Mouse (Mus musculus): ENCODE results near the gene Cyp2f2.

Gene Cyp2f2

GRCm38 (mm10) chr7:27119676-27120075 is at the start of gene Cyp2f2:
TSS of gene Cyp2f2 (plus strand) at chr7:27119909.
- in situ Hi-C loops (cut with MboI; ENCODE audit: unreplicated experiment in 2 of 2): no loop called here

GRCm38 (mm10) chr7:27078641-27079040 is 41.1 kb upstream of the Cyp2f2 start:
- in situ Hi-C loops (cut with MboI; ENCODE audit: unreplicated experiment in 2 of 2): no loop called here

- in situ Hi-C loops (cut with MboI; ENCODE audit: unreplicated experiment in 2 of 2): no loop called here
These were observed 38.1 kb upstream of the Cyp2f2 start for GRCm38 (mm10) chr7:27081625-27082024.

GRCm38 (mm10) chr7:27091039-27091438 is 28.7 kb upstream of the Cyp2f2 start:
- in situ Hi-C loops (cut with MboI; ENCODE audit: unreplicated experiment in 2 of 2): no loop called here

- in situ Hi-C loops (cut with MboI; ENCODE audit: unreplicated experiment in 2 of 2): no loop called here
These were observed 27.5 kb upstream of the Cyp2f2 start for GRCm38 (mm10) chr7:27092038-27092703.

- in situ Hi-C loops (cut with MboI; ENCODE audit: unreplicated experiment in 2 of 2): no loop called here
These were observed 26.8 kb upstream of the Cyp2f2 start for GRCm38 (mm10) chr7:27092882-27093281.

GRCm38 (mm10) chr7:27104882-27105281 is 14.8 kb upstream of the Cyp2f2 start:
- in situ Hi-C loops (cut with MboI; ENCODE audit: unreplicated experiment in 2 of 2): no loop called here

- in situ Hi-C loops (cut with MboI; ENCODE audit: unreplicated experiment in 2 of 2): no loop called here
These were observed 9.4 kb upstream of the Cyp2f2 start for GRCm38 (mm10) chr7:27110327-27110726.

- in situ Hi-C loops (cut with MboI; ENCODE audit: unreplicated experiment in 2 of 2): no loop called here
These were observed 8.7 kb upstream of the Cyp2f2 start for GRCm38 (mm10) chr7:27111038-27111437.

- in situ Hi-C loops (cut with MboI; ENCODE audit: unreplicated experiment in 2 of 2): no loop called here
These were observed 7.7 kb upstream of the Cyp2f2 start for GRCm38 (mm10) chr7:27111987-27112386.

GRCm38 (mm10) chr7:27118033-27118511 is 1.6 kb upstream of the Cyp2f2 start:
- in situ Hi-C loops (cut with MboI; ENCODE audit: unreplicated experiment in 2 of 2): no loop called here

- in situ Hi-C loops (cut with MboI; ENCODE audit: unreplicated experiment in 2 of 2): no loop called here
These were observed 4.7 kb downstream of the Cyp2f2 start for GRCm38 (mm10) chr7:27124305-27124832.

- in situ Hi-C loops (cut with MboI; ENCODE audit: unreplicated experiment in 2 of 2): loop anchor here (25.0 kb wide), 2 partner anchors 313 to 1363 kb away; partner anchors contain the start of genes Cyp2g1 (in 1 of the 2) and Hnrnpul1 (in 1 of the 2)
These were observed 5.3 kb downstream of the Cyp2f2 start for GRCm38 (mm10) chr7:27124969-27125368.

GRCm38 (mm10) chr7:27128162-27128561 is 8.5 kb downstream of the Cyp2f2 start:
- in situ Hi-C loops (cut with MboI; ENCODE audit: unreplicated experiment in 2 of 2): loop anchor here (25.0 kb wide), 2 partner anchors 316 to 1366 kb away; partner anchors contain the start of genes Cyp2g1 (in 1 of the 2) and Hnrnpul1 (in 1 of the 2)

- in situ Hi-C loops (cut with MboI; ENCODE audit: unreplicated experiment in 2 of 2): loop anchor here (25.0 kb wide), 2 partner anchors 317 to 1367 kb away; partner anchors contain the start of genes Cyp2g1 (in 1 of the 2) and Hnrnpul1 (in 1 of the 2)
These were observed 9.2 kb downstream of the Cyp2f2 start for GRCm38 (mm10) chr7:27128946-27129345.

GRCm38 (mm10) chr7:27129811-27130210 is 10.1 kb downstream of the Cyp2f2 start:
- in situ Hi-C loops (cut with MboI; ENCODE audit: unreplicated experiment in 2 of 2): loop anchor here (25.0 kb wide), 2 partner anchors 318 to 1368 kb away; partner anchors contain the start of genes Cyp2g1 (in 1 of the 2) and Hnrnpul1 (in 1 of the 2)

GRCm38 (mm10) chr7:27130521-27131370 is 11.0 kb downstream of the Cyp2f2 start:
- in situ Hi-C loops (cut with MboI; ENCODE audit: unreplicated experiment in 2 of 2): loop anchor here (25.0 kb wide), 2 partner anchors 318 to 1368 kb away; partner anchors contain the start of genes Cyp2g1 (in 1 of the 2) and Hnrnpul1 (in 1 of the 2)

GRCm38 (mm10) chr7:27131387-27131786 is 11.7 kb downstream of the Cyp2f2 start:
- in situ Hi-C loops (cut with MboI; ENCODE audit: unreplicated experiment in 2 of 2): loop anchor here (25.0 kb wide), 2 partner anchors 319 to 1369 kb away; partner anchors contain the start of genes Cyp2g1 (in 1 of the 2) and Hnrnpul1 (in 1 of the 2)

- in situ Hi-C loops (cut with MboI; ENCODE audit: unreplicated experiment in 2 of 2): loop anchor here (25.0 kb wide), 2 partner anchors 320 to 1370 kb away; partner anchors contain the start of genes Cyp2g1 (in 1 of the 2) and Hnrnpul1 (in 1 of the 2)
These were observed 12.9 kb downstream of the Cyp2f2 start for GRCm38 (mm10) chr7:27132588-27132987.

- in situ Hi-C loops (cut with MboI; ENCODE audit: unreplicated experiment in 2 of 2): loop anchor here (25.0 kb wide), 2 partner anchors 321 to 1371 kb away; partner anchors contain the start of genes Cyp2g1 (in 1 of the 2) and Hnrnpul1 (in 1 of the 2)
These were observed 13.4 kb downstream of the Cyp2f2 start for GRCm38 (mm10) chr7:27133156-27133555.

Measured in v-Abl transformed pro-B cells (cell line).